Mouse (Mus musculus) telencephalon, adult 2 months (tissue): Measurements from ENCODE around the gene Zfand2a.
A peak's percentile ranks its signal among the peaks of the same experiment; 100 is the strongest.

Experiments
- DNase-seq: peaks from one replicate; pipeline ENCODE4 v3.0.0-alpha.2; 2011; ENCODE audit warnings: low read depth, low spot score

Gene Zfand2a

DNA sequence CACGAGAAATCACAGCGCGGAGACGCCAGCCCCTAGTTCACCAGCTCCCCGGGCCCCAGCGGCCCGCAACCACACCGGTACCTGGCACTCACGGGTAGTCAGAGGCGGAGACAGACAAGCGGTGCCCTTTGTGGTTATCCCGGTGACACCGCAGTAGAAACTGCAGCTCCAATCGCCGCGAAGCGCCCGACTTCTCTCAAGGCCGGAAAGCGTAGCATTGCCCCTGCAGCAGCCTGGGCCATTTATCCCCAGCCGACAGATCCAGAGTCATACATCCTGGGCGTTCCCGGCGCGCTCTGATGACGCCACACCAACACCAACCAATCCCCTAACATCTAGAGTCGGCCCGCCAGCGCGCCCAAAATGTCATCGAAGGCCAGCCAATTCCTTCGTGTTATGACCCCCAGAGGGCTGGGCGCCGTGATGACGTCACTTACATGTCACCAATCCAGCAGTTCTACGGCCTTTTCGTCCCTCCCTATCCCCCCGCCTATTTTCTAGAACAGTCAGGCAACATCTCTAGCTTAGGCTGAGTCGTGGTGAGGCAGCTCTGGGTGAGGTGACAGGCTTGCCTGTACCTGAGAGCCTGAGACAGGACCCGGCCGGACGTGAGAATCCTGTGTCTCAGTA lies at the start of gene Zfand2a:
TSS of gene Zfand2a (minus strand) at position 365 of the 630 bp plus-strand sequence.
- peak; percentile 99 for DNase-seq

- DNase-seq = no peak
These were observed 44.5 kb upstream of the Zfand2a start for GRCm38 (mm10) chr5:139528851-139529250.

DNA sequence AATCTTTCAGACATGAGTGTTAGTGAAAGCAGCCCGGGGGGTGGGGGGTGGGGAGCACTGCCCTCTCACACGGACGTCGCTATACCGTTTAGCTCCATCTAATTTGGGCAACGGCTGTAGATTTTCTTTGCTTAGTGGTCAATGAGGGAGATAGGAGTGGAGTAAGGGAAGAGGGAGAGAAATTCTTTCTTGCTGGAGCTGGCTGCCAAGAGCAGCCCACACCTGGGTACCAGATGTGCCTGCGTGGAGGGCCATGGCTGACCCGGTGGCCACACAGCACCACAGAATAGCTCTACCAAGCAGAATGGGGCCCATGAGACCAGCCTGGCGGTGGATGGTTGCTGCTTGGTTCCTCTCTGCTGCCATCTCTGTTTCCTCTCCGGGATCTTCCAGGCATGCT lies 37.6 kb upstream of the Zfand2a start:
- no peak for DNase-seq

- peak; percentile 26 for DNase-seq
These were observed 35.9 kb upstream of the Zfand2a start for GRCm38 (mm10) chr5:139520069-139520834.

DNA sequence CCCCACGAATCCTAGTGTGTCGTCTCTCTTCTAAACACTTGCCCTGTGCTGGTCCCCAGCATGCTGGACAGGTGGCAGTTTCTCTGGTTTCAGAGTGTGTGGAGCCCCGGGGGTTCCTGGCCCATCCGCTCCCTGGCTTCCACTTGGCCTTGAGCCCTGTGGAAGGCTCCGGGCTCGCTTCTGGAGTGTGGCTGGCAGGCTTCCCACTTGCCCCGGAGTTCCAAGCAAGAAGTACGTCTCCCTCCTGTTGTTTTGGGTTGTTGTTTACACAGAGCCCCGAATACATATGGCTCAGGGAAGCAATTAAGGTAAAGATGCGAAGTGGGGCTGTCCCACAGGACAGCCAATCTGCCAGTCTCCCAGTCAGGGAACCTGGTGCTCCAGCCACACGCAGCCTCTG lies 31.9 kb upstream of the Zfand2a start:
- DNase-seq = no peak

GRCm38 (mm10) chr5:139512201-139512600 lies 27.9 kb upstream of the Zfand2a start:
- no peak for DNase-seq

DNA sequence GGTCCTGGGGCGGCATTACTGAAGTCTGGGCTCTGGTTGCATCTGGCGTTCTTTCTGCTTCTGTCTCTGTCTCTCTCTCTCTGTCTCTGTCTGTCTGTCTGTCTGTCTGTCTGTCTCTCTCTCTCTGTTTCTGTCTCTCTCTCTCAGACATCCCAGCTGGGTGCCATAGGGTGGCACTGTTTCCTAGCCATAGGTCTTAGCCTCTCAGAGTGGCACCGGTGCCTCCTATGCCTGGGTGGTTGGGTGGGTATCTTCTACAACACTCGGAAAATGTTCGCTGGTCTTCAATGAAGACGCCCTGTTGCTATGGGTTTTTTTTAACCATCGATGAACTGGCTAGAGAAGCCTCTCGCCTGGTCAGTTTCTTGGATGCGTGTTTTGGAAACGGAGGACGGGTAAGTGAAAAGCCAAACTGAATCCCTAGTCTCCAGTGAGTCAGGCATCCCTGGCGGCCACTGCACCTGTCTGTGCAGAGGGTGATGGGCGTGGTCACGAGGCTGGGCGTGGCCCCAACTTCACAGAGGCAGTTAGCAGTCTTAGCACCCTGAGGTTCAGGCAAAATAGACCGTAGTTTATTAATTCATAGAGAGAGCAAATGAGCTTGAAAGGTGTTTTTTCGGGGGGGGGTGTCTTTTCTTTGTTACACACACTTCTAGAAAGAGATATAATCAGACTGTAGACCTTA lies 26.5 kb upstream of the Zfand2a start:
- DNase-seq = no peak

DNA sequence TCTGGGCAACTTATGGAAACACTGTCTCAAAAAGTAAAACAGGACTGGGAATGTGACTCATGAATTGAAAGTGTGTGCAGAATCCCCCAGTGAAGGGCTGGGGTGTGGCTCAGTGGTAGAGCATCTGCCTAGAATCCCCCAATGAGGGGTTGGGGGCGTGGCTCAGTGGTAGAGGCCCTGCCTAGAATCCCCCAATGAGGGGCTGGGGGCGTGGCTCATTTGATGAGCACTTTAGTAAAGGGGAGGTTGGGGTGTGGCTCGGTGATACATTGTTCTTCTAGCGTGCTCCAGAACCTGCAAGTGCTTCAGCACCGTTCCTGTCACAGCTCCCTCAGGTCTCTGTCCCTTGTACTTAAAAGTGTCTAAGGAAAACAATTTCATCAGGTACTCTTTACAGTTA lies 21.9 kb upstream of the Zfand2a start:
- no peak for DNase-seq

DNA sequence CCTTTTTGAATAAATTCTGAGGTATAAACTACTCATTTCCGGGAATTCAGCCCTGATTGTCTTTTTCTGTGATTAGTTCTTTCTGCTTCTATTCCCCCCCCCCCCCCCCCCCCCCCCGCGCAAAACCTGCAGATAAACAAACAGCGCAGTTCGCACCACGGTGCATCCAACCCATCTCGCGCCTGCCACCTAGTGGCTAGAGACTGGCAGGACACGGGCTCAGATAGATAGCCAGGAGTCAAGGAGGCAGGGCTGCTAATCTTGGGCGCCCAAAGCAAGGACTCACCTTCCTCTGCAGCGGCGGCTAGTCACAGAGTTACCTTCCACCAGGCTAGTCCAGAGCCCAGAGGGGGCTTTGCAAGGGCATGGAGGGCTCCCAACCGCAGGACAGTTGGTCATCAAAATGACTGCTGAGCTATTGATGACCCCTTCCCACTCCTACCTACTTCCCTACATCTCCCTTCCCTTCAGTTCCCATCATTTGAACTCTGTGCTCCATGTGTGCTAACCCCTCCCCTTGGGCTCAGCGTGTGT lies 20.8 kb upstream of the Zfand2a start:
- DNase-seq = no peak

DNA sequence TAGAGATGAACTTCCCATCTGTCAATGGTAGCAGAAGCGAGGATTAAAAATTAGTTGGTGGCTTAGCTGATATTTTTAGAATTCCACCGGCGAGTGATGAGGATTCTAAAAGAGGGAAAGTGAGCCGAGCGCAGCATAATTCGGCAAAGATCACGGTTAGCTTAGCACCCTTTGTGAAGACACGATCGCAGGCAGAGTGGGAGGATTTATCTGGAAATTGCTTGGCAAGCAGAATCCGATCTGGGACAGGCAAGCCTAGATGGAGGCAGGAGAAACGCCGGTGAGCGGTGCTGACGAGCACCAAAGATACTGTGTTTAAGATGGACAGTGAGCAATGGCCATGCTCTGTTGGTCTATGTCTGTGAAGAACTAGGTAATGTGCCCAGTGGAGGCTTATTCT lies 17.9 kb upstream of the Zfand2a start:
- DNase-seq = peak; percentile 60

- DNase-seq = no peak
These were observed 14.4 kb upstream of the Zfand2a start for GRCm38 (mm10) chr5:139498791-139499190.

DNA sequence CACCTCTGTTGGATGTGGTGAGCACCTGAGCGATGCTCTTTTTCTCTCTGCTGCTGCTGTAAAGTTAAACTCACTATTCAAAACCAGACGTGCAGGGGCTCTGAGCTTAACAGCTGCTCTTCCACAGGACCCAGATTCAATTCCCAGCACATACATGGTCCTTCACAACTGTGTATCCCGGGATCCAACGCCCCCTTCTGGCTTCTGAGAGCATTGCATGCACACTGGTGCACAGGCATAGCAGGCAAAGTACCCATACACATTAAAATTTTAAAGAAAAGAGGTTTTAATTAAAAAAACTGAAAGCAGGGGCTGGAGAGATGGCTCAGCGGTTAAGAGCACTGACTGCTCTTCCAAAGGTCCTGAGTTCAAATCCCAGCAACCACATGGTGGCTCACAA lies 12.6 kb upstream of the Zfand2a start:
- DNase-seq = no peak

DNA sequence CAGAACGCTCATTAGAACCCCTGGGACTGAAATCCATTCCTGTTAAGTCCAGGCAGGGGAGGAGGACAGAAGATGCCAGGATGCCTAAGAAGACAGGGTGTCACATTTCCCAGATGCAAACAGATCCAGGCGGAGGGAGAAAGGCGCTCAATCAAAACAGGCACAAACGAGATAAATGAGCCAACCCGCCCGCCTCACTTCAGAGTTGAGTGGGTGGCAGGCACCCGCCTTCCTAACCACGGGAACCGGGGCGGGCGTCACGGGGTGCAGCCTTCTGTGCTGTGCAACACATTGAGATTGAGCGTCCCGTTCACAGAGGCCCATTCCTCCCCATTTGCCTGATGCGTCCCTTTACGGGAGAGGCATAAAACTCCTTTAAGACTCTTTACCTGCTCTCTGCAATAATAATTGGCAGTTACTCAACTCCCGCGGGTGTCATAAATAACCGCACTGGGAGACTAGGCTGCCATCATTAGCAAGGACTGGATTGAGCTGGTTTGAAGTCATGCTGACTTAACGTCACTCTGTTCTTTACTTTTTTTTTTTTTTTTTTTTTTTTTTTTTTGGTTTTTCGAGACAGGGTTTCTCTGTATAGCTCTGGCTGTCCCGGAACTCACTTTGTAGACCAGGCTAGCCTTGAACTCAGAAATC lies 10.8 kb upstream of the Zfand2a start:
- peak; percentile 29 for DNase-seq

DNA sequence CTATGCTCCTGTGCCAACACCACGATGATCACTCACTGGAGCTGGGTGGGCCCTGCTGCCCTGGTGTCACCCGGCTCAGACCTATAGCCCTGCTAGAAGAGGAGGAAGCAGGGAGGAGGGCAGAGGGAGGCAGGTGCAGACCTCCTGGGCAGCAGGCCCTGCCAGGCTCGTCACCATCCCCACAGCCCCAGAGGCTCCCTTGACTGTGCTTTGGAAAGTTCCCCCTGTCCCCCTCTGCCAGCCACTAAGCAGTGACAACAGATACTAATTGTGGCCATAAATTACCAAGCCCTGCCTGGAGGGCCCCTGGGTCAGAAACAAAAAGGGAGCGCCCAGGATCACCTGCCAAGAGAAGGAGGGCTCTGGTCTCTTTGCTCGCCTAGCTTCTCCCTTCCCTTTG lies 9.3 kb upstream of the Zfand2a start:
- DNase-seq = no peak

- DNase-seq = no peak
These were observed 7.0 kb upstream of the Zfand2a start for GRCm38 (mm10) chr5:139491348-139491747.

DNA sequence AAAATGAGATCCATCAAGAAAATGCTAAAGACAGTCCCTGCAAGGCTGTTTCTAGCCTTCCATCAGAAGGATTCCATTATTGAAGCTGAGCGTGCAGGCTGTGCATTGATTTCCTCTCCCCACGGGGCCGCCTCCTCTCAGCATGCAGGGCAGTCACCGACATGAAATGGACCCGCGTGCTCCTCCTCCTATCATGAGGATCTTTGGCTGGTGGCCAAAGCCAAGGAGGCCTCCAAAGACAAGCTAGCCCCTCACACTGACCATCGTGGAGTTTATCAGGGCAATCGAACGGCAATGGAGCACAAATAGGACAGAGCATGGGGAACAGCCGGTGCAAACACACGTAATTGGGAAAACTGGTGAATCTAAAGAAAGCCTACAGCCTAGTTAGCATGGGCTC lies 5.8 kb upstream of the Zfand2a start:
- no peak for DNase-seq

DNA sequence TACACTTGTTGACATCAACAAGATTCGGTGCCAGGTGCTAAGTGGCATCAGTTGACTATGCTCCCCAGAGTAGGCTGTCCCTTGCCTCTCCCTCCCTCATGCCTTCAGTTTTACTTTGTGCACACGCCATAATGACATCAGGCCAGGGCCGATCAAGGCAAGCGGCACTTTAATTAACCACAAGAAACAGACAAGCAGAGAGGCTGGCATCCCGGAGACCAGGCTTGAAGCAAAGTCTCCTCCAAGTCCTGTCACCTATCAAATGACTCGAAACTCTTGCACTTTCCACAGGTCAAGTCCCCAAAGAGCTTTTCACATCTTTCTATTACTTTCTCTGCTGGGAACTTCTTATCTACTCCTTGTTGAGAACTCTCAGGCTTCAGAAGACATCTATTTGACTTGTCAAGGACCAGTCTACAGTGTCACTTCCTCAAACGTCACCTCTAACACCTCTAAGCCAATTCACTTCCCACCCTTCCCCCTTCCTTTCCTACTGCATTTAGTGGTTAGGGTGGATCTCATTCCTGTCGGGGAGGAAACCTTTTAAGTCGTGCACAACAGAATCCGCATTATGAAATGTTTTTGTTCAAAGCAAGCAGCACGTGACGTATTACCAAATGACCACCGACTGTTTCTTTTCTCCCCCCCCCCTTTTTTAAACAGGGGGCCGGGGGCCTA lies 1.0 kb downstream of the Zfand2a start:
- no peak for DNase-seq

- no peak for DNase-seq
These were observed 3.9 kb downstream of the Zfand2a start for GRCm38 (mm10) chr5:139480406-139480805.

- DNase-seq = no peak
These were observed 5.3 kb downstream of the Zfand2a start for GRCm38 (mm10) chr5:139479088-139479487.

DNA sequence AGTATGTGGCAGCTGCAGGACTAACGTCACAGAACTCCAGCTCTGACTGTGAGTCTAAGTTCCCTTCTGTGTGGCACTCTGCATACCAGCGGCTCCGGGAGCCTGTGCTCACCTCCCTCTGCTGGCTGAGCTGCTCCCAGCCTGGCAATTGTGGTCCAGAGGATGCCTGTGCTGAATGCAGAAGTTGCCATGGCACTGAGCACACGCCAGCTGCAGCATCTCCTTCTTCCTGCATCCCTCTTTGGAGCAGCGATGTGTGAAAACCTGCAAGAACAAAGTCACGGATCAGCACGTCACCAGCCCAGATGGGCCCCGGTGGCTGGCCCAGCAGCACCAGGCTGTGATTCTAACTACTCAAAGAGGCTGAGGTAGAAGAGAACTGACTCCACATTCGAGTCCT lies 9.6 kb downstream of the Zfand2a start:
- DNase-seq = peak; percentile 64

GRCm38 (mm10) chr5:139467998-139468397 lies 16.4 kb downstream of the Zfand2a start:
- DNase-seq = no peak
